Mouse (Mus musculus): ENCODE results near the gene Tjp2. TPM values are rescaled to one million over a fixed set of nuclear protein-coding genes. Genes with fewer than 3 reads are reported as not detected.

The Tjp2 gene
- polyA plus RNA-seq, 1 experiment from 2014 or later, result 11.6 TPM

GRCm38 (mm10) chr19:24216771-24217170 lies 8.1 kb downstream of the Tjp2 start:
- 57% methylated on average over 9 of the region's 9 CpGs for WGBS
- H3K4me1 ChIP-seq (ENCODE audit: control insufficient read depth, insufficient read depth, low read length), result no peaks in the 10 kb centered on the region; the same call in 1 of the 2 replicates
- no peaks in the 10 kb centered on the region for H3K9me3 ChIP-seq (replicated peaks; ENCODE audit: control insufficient read depth, low read length, poor library complexity, severe bottlenecking)
- no peak overlapping the region for H3K4me3 ChIP-seq (ENCODE audit: low read depth, low read length)
- no peak overlapping the region for H3K4me2 ChIP-seq (ENCODE audit: low read length)
- no peak overlapping the region for H3K27ac ChIP-seq (ENCODE audit: low read length)
- ATAC-seq, result no peak
- no peaks in the 10 kb centered on the region for H3K36me3 ChIP-seq (ENCODE audit: control insufficient read depth, insufficient read depth, low read length)
- H3K9ac ChIP-seq (ENCODE audit: low read depth, low read length), result no peak overlapping the region
- no peaks in the 10 kb centered on the region for H3K27me3 ChIP-seq (ENCODE audit: control insufficient read depth, insufficient read depth, low read depth, low read length)

GRCm38 (mm10) chr19:24214939-24215338 lies 9.9 kb downstream of the Tjp2 start:
- no peaks in the 10 kb centered on the region for H3K9me3 ChIP-seq (replicated peaks; ENCODE audit: control insufficient read depth, low read length, poor library complexity, severe bottlenecking)
- no peaks in the 10 kb centered on the region for H3K27me3 ChIP-seq (ENCODE audit: control insufficient read depth, insufficient read depth, low read depth, low read length)
- no peak overlapping the region for H3K9ac ChIP-seq (ENCODE audit: low read depth, low read length)
- H3K4me3 ChIP-seq (ENCODE audit: low read depth, low read length), result no peak overlapping the region
- no peaks in the 10 kb centered on the region for H3K4me1 ChIP-seq (ENCODE audit: control insufficient read depth, insufficient read depth, low read length)
- no peak overlapping the region for H3K4me2 ChIP-seq (ENCODE audit: low read length)
- no peak overlapping the region for H3K27ac ChIP-seq (ENCODE audit: low read length)
- 88% methylated on average over 7 of the region's 7 CpGs for WGBS
- ATAC-seq, result no peak
- H3K36me3 ChIP-seq (ENCODE audit: control insufficient read depth, insufficient read depth, low read length), result no peaks in the 10 kb centered on the region

GRCm38 (mm10) chr19:24213299-24213698 lies 11.5 kb downstream of the Tjp2 start:
- no peaks in the 10 kb centered on the region for H3K9me3 ChIP-seq (replicated peaks; ENCODE audit: control insufficient read depth, low read length, poor library complexity, severe bottlenecking)
- no peak for ATAC-seq
- no peaks in the 10 kb centered on the region for H3K36me3 ChIP-seq (ENCODE audit: control insufficient read depth, insufficient read depth, low read length)
- WGBS, result 44% methylated on average over 7 of the region's 7 CpGs
- H3K4me2 ChIP-seq (ENCODE audit: low read length), result no peak overlapping the region
- H3K27me3 ChIP-seq (ENCODE audit: control insufficient read depth, insufficient read depth, low read depth, low read length), result no peaks in the 10 kb centered on the region
- no peaks in the 10 kb centered on the region for H3K4me1 ChIP-seq (ENCODE audit: control insufficient read depth, insufficient read depth, low read length)
- no peak overlapping the region for H3K27ac ChIP-seq (ENCODE audit: low read length)
- no peak overlapping the region for H3K9ac ChIP-seq (ENCODE audit: low read depth, low read length)
- no peak overlapping the region for H3K4me3 ChIP-seq (ENCODE audit: low read depth, low read length)

- 79% methylated on average over 12 of the region's 12 CpGs for WGBS
- H3K9me3 ChIP-seq (replicated peaks; ENCODE audit: control insufficient read depth, low read length, poor library complexity, severe bottlenecking), result no peaks in the 10 kb centered on the region
- no peaks in the 10 kb centered on the region for H3K36me3 ChIP-seq (ENCODE audit: control insufficient read depth, insufficient read depth, low read length)
- no peak overlapping the region for H3K4me2 ChIP-seq (ENCODE audit: low read length)
- ATAC-seq, result no peak
- no peak overlapping the region for H3K27ac ChIP-seq (ENCODE audit: low read length)
- H3K27me3 ChIP-seq (ENCODE audit: control insufficient read depth, insufficient read depth, low read depth, low read length), result no peaks in the 10 kb centered on the region
- H3K4me3 ChIP-seq (ENCODE audit: low read depth, low read length), result no peak overlapping the region
- H3K9ac ChIP-seq (ENCODE audit: low read depth, low read length), result no peak overlapping the region
- no peaks in the 10 kb centered on the region for H3K4me1 ChIP-seq (ENCODE audit: control insufficient read depth, insufficient read depth, low read length)
These were observed 12.1 kb downstream of the Tjp2 start for GRCm38 (mm10) chr19:24212552-24213249.

- ATAC-seq, result no peak
- 79% methylated on average over 10 of the region's 10 CpGs for WGBS
- Histone ChIP-seq H3K36me3 (ENCODE audit: control insufficient read depth, insufficient read depth, low read length) (no peaks in the 10 kb centered on the region), H3K9ac (ENCODE audit: low read depth, low read length) (no peak overlapping the region), H3K4me3 (ENCODE audit: low read depth, low read length) (no peak overlapping the region), H3K9me3 (replicated peaks; ENCODE audit: control insufficient read depth, low read length, poor library complexity, severe bottlenecking) (no peaks in the 10 kb centered on the region), H3K4me2 (ENCODE audit: low read length) (no peak overlapping the region), H3K4me1 (ENCODE audit: control insufficient read depth, insufficient read depth, low read length) (no peaks in the 10 kb centered on the region), H3K27me3 (ENCODE audit: control insufficient read depth, insufficient read depth, low read depth, low read length) (no peaks in the 10 kb centered on the region), H3K27ac (ENCODE audit: low read length) (no peak overlapping the region)
These were observed 13.7 kb downstream of the Tjp2 start for GRCm38 (mm10) chr19:24211168-24211567.

GRCm38 (mm10) chr19:24209516-24209915 lies 15.3 kb downstream of the Tjp2 start:
- H3K36me3 ChIP-seq (ENCODE audit: control insufficient read depth, insufficient read depth, low read length), result no peaks in the 10 kb centered on the region
- no peak overlapping the region for H3K4me2 ChIP-seq (ENCODE audit: low read length)
- WGBS, result 96% methylated on average over 15 of the region's 15 CpGs
- H3K27ac ChIP-seq (ENCODE audit: low read length), result no peak overlapping the region
- no peak for ATAC-seq
- no peaks in the 10 kb centered on the region for H3K9me3 ChIP-seq (replicated peaks; ENCODE audit: control insufficient read depth, low read length, poor library complexity, severe bottlenecking)
- no peaks in the 10 kb centered on the region for H3K27me3 ChIP-seq (ENCODE audit: control insufficient read depth, insufficient read depth, low read depth, low read length)
- H3K4me1 ChIP-seq (ENCODE audit: control insufficient read depth, insufficient read depth, low read length), result no peaks in the 10 kb centered on the region
- H3K4me3 ChIP-seq (ENCODE audit: low read depth, low read length), result no peak overlapping the region
- H3K9ac ChIP-seq (ENCODE audit: low read depth, low read length), result no peak overlapping the region

- no peak overlapping the region for H3K4me3 ChIP-seq (ENCODE audit: low read depth, low read length)
- no peaks in the 10 kb centered on the region for H3K36me3 ChIP-seq (ENCODE audit: control insufficient read depth, insufficient read depth, low read length)
- WGBS, result 87% methylated on average over 1 of the region's 1 CpGs
- no peak for ATAC-seq
- H3K4me1 ChIP-seq (ENCODE audit: control insufficient read depth, insufficient read depth, low read length), result no peaks in the 10 kb centered on the region
- H3K9ac ChIP-seq (ENCODE audit: low read depth, low read length), result no peak overlapping the region
- no peaks in the 10 kb centered on the region for H3K9me3 ChIP-seq (replicated peaks; ENCODE audit: control insufficient read depth, low read length, poor library complexity, severe bottlenecking)
- no peak overlapping the region for H3K27ac ChIP-seq (ENCODE audit: low read length)
- no peak overlapping the region for H3K4me2 ChIP-seq (ENCODE audit: low read length)
- H3K27me3 ChIP-seq (ENCODE audit: control insufficient read depth, insufficient read depth, low read depth, low read length), result no peaks in the 10 kb centered on the region
These were observed 16.9 kb downstream of the Tjp2 start for GRCm38 (mm10) chr19:24207967-24208366.

- Histone ChIP-seq H3K9me3 (replicated peaks; ENCODE audit: control insufficient read depth, low read length, poor library complexity, severe bottlenecking) (no peaks in the 10 kb centered on the region), H3K4me2 (ENCODE audit: low read length) (no peak overlapping the region), H3K27ac (ENCODE audit: low read length) (no peak overlapping the region), H3K36me3 (ENCODE audit: control insufficient read depth, insufficient read depth, low read length) (no peaks in the 10 kb centered on the region), H3K4me1 (ENCODE audit: control insufficient read depth, insufficient read depth, low read length) (no peaks in the 10 kb centered on the region), H3K4me3 (ENCODE audit: low read depth, low read length) (no peak overlapping the region), H3K27me3 (ENCODE audit: control insufficient read depth, insufficient read depth, low read depth, low read length) (no peaks in the 10 kb centered on the region), H3K9ac (ENCODE audit: low read depth, low read length) (no peak overlapping the region)
- ATAC-seq, result no peak
- WGBS, result 30% methylated on average over 1 of the region's 1 CpGs
These were observed 19.8 kb downstream of the Tjp2 start for GRCm38 (mm10) chr19:24205001-24205400.

- WGBS, result 83% methylated on average over 5 of the region's 5 CpGs
These were observed 23.0 kb downstream of the Tjp2 start for GRCm38 (mm10) chr19:24201848-24202247.

More at GRCm38 (mm10) chr19:24201848-24202247, 23.0 kb downstream of the Tjp2 start:
- Histone ChIP-seq H3K9ac (ENCODE audit: low read depth, low read length) (no peak overlapping the region), H3K4me1 (ENCODE audit: control insufficient read depth, insufficient read depth, low read length) (no peaks in the 10 kb centered on the region), H3K27me3 (ENCODE audit: control insufficient read depth, insufficient read depth, low read depth, low read length) (no peaks in the 10 kb centered on the region), H3K4me2 (ENCODE audit: low read length) (no peak overlapping the region), H3K27ac (ENCODE audit: low read length) (no peak overlapping the region), H3K4me3 (ENCODE audit: low read depth, low read length) (no peak overlapping the region), H3K9me3 (replicated peaks; ENCODE audit: control insufficient read depth, low read length, poor library complexity, severe bottlenecking) (no peaks in the 10 kb centered on the region), H3K36me3 (ENCODE audit: control insufficient read depth, insufficient read depth, low read length) (no peaks in the 10 kb centered on the region)
- ATAC-seq, result no peak

Data from midbrain, embryonic 16.5 days (tissue).